Mouse (Mus musculus) stomach, postnatal 0 days (tissue): ENCODE results near the gene Pih1d2.

Source experiments
- CTCF ChIP-seq: IDR thresholded peaks from 2 replicates; pipeline ENCODE4 v1.5.1; 2016; ENCODE audit warnings: antibody characterized with exemption, low read depth, mild to moderate bottlenecking, moderate library complexity
- EP300 ChIP-seq: optimal IDR thresholded peaks from 2 replicates; pipeline ENCODE3; 2016; ENCODE audit warnings: antibody characterized with exemption

- no peak for TF ChIP-seq EP300
- no peak for TF ChIP-seq CTCF
These were observed 12.8 kb upstream of the Pih1d2 start for GRCm38 (mm10) chr9:50604338-50604737.
